Mouse (Mus musculus) lung, postnatal 0 days (tissue): ENCODE data around the gene Dlg4.

Experiments
- CTCF ChIP-seq: IDR thresholded peaks from 2 replicates; pipeline ENCODE4 v1.5.1; 2016; ENCODE audit warnings: antibody characterized with exemption, mild to moderate bottlenecking
- EP300 ChIP-seq: IDR thresholded peaks from 2 replicates; pipeline ENCODE4 v1.6.1; 2016; ENCODE audit warnings: antibody characterized with exemption, mild to moderate bottlenecking, control low read depth

- no peak for TF ChIP-seq CTCF
- no peak for TF ChIP-seq EP300
Observed at GRCm38 (mm10) chr11:69997070-69997509, 19.7 kb upstream of the Dlg4 start.
